Mouse (Mus musculus): ENCODE data around the gene Stx7. TPM values are rescaled to one million over a fixed set of nuclear protein-coding genes. Genes with fewer than 3 reads are reported as not detected.
A peak's percentile ranks its signal among the peaks of the same experiment; 100 is the strongest.

Gene Stx7
- polyA plus RNA-seq, 1 experiment, result 124 TPM

- DNase-seq (ENCODE audit: low spot score), result no peak
These were observed 19.0 kb downstream of the Stx7 start for GRCm38 (mm10) chr10:24167978-24168583.

GRCm38 (mm10) chr10:24168854-24169253 lies 19.8 kb downstream of the Stx7 start:
- DNase-seq (ENCODE audit: low spot score), result no peak

- no peak for DNase-seq (ENCODE audit: low spot score)
These were observed 22.9 kb downstream of the Stx7 start for GRCm38 (mm10) chr10:24171906-24172459.

- DNase-seq (ENCODE audit: low spot score), result no peak
These were observed 24.3 kb downstream of the Stx7 start for GRCm38 (mm10) chr10:24173210-24174001.

GRCm38 (mm10) chr10:24190392-24190791 lies 41.3 kb downstream of the Stx7 start:
- no peak for DNase-seq (ENCODE audit: low spot score)

GRCm38 (mm10) chr10:24191977-24192376 lies 42.9 kb downstream of the Stx7 start:
- no peak for DNase-seq (ENCODE audit: low spot score)

- no peak for DNase-seq (ENCODE audit: low spot score)
These were observed 50.2 kb downstream of the Stx7 start for GRCm38 (mm10) chr10:24199303-24199702.

- DNase-seq (ENCODE audit: low spot score), result no peak
These were observed 51.0 kb downstream of the Stx7 start for GRCm38 (mm10) chr10:24200099-24200498.

GRCm38 (mm10) chr10:24210075-24210474 lies 61.0 kb downstream of the Stx7 start:
- no peak for DNase-seq (ENCODE audit: low spot score)

- DNase-seq (ENCODE audit: low spot score), result no peak
These were observed 64.2 kb downstream of the Stx7 start for GRCm38 (mm10) chr10:24213297-24213696.

GRCm38 (mm10) chr10:24217558-24218268 lies 68.6 kb downstream of the Stx7 start:
- no peak for DNase-seq (ENCODE audit: low spot score)

- no peak for DNase-seq (ENCODE audit: low spot score)
These were observed 71.8 kb downstream of the Stx7 start for GRCm38 (mm10) chr10:24220931-24221330.

- no peak for DNase-seq (ENCODE audit: low spot score)
These were observed 73.8 kb downstream of the Stx7 start for GRCm38 (mm10) chr10:24222911-24223310.

GRCm38 (mm10) chr10:24223449-24224143 lies 74.5 kb downstream of the Stx7 start, which contains the start of gene Moxd1:
Moxd1 (plus strand) TSS chr10:24223517.
- DNase-seq (ENCODE audit: low spot score), result peak; percentile 30

- DNase-seq (ENCODE audit: low spot score), result no peak
These were observed 75.5 kb downstream of the Stx7 start for GRCm38 (mm10) chr10:24224591-24224990.

- DNase-seq (ENCODE audit: low spot score), result no peak
These were observed 79.4 kb downstream of the Stx7 start for GRCm38 (mm10) chr10:24228318-24229183.

- no peak for DNase-seq (ENCODE audit: low spot score)
These were observed 83.2 kb downstream of the Stx7 start for GRCm38 (mm10) chr10:24232281-24232680.

GRCm38 (mm10) chr10:24235426-24236283 lies 86.6 kb downstream of the Stx7 start:
- no peak for DNase-seq (ENCODE audit: low spot score)
